Mouse (Mus musculus) midbrain, embryonic 15.5 days (tissue): ENCODE data around the gene Ercc6. TPM values are rescaled to one million over a fixed set of nuclear protein-coding genes. Genes with fewer than 3 reads are reported as not detected.
A peak's percentile ranks its signal among the peaks of the same experiment; 100 is the strongest.

ENCODE experiments used
- ATAC-seq: fragments of 200-750 bp; cut with Nextera tagmentation; replicated peaks from 2 replicates; pipeline ENCODE4 v1.8.0; 2017; ENCODE audit warnings: moderate TSS enrichment
- H3K27ac ChIP-seq: fragments of 300-500 bp; sonication (generic); 2 replicates; pipeline ENCODE4 v1.5.1; 2015; ENCODE audit warnings: mild to moderate bottlenecking, inconsistent platforms
- H3K27me3 ChIP-seq: fragments of 300-500 bp; sonication (generic); replicated peaks from 2 replicates; pipeline ENCODE4 v1.6.1; 2015; ENCODE audit warnings: inconsistent platforms
- H3K36me3 ChIP-seq: fragments of 300-500 bp; sonication (generic); replicated peaks from 2 replicates; pipeline ENCODE4 v1.6.1; 2015; ENCODE audit warnings: inconsistent platforms
- H3K4me1 ChIP-seq: fragments of 300-500 bp; sonication (generic); 2 replicates; pipeline ENCODE4 v1.6.1; 2015; ENCODE audit warnings: inconsistent platforms
- H3K4me2 ChIP-seq: fragments of 300-500 bp; sonication (generic); 2 replicates; pipeline ENCODE4 v1.6.1; 2015; ENCODE audit warnings: inconsistent platforms, mild to moderate bottlenecking, moderate library complexity
- H3K4me3 ChIP-seq: fragments of 300-500 bp; sonication (generic); 2 replicates; pipeline ENCODE4 v1.5.1; 2015; ENCODE audit warnings: mild to moderate bottlenecking, inconsistent platforms
- H3K9ac ChIP-seq: fragments of 300-500 bp; sonication (generic); 2 replicates; pipeline ENCODE4 v1.6.1; 2015; ENCODE audit warnings: mild to moderate bottlenecking, inconsistent platforms
- H3K9me3 ChIP-seq: fragments of 300-500 bp; sonication (generic); 2 replicates; pipeline ENCODE4 v1.6.1; 2016; ENCODE audit warnings: inconsistent platforms
- WGBS: fragments of 180-500 bp; shearing (Covaris S2); methylation state at CpG from one replicate; pipeline ENCODE4 v1.1.7; 2015; ENCODE audit warnings: mixed read lengths; 5-methylcytosine and 5-hydroxymethylcytosine counted together
- polyA plus RNA-seq: library from polyadenylated mRNA; unstranded; fragments of >200 nt; fragmentation: Nextera tagmentation; extraction: Ambion mirVana; gene quantifications from 2 replicates; pipeline ENCODE4 v1.2.1, GENCODE M21; 2015

Gene Ercc6
- polyA plus RNA-seq, 1 experiment from 2014 or later: 33.3 TPM

- 88% methylated on average over 1 of the region's 1 CpGs for WGBS
- Histone ChIP-seq H3K4me2 (no peak overlapping the region), H3K4me3 (no peak overlapping the region), H3K36me3 (peaks cover 17% of the 10 kb centered on the region), H3K9ac (no peak overlapping the region), H3K4me1 (no peaks in the 10 kb centered on the region), H3K9me3 (no peaks in the 10 kb centered on the region), H3K27ac (no peak overlapping the region), H3K27me3 (no peaks in the 10 kb centered on the region)
- ATAC-seq: no peak
These were observed 10.8 kb downstream of the Ercc6 start for GRCm38 (mm10) chr14:32524071-32524470.

GRCm38 (mm10) chr14:32525996-32526705 lies 12.8 kb downstream of the Ercc6 start:
- Histone ChIP-seq H3K27ac (no peak overlapping the region), H3K9ac (no peak overlapping the region), H3K27me3 (no peaks in the 10 kb centered on the region), H3K36me3 (peaks cover 13% of the 10 kb centered on the region; the same call in 1 of the 2 replicates), H3K4me3 (no peak overlapping the region), H3K9me3 (no peaks in the 10 kb centered on the region), H3K4me2 (no peak overlapping the region), H3K4me1 (no peaks in the 10 kb centered on the region; the same call in 1 of the 2 replicates)
- 77% methylated on average over 14 of the region's 14 CpGs for WGBS
- ATAC-seq: no peak

GRCm38 (mm10) chr14:32527211-32527610 lies 13.9 kb downstream of the Ercc6 start:
- no peak overlapping the region for H3K4me2 ChIP-seq
- ATAC-seq: no peak
- no peaks in the 10 kb centered on the region for H3K27me3 ChIP-seq
- no peak overlapping the region for H3K4me3 ChIP-seq
- no peaks in the 10 kb centered on the region for H3K9me3 ChIP-seq
- peaks cover 7% of the 10 kb centered on the region for H3K4me1 ChIP-seq
- no peak overlapping the region for H3K9ac ChIP-seq
- H3K36me3 ChIP-seq: peaks cover 13% of the 10 kb centered on the region; the same call in 1 of the 2 replicates
- WGBS: 96% methylated on average over 9 of the region's 9 CpGs
- no peak overlapping the region for H3K27ac ChIP-seq

- Histone ChIP-seq H3K9ac (no peak overlapping the region), H3K4me2 (no peak overlapping the region), H3K36me3 (peaks cover 10% of the 10 kb centered on the region; the same call in 1 of the 2 replicates), H3K4me1 (peaks cover 12% of the 10 kb centered on the region), H3K9me3 (no peaks in the 10 kb centered on the region), H3K27me3 (no peaks in the 10 kb centered on the region), H3K4me3 (no peak overlapping the region), H3K27ac (no peak overlapping the region)
- WGBS: 88% methylated on average over 7 of the region's 7 CpGs
- no peak for ATAC-seq
These were observed 15.7 kb downstream of the Ercc6 start for GRCm38 (mm10) chr14:32529036-32529435.

- H3K4me2 ChIP-seq: no peak overlapping the region
- peaks cover 12% of the 10 kb centered on the region for H3K4me1 ChIP-seq
- peak; percentile 37; the same call in 1 of the 2 replicates for ATAC-seq
These were observed 17.6 kb downstream of the Ercc6 start for GRCm38 (mm10) chr14:32530896-32531295.

GRCm38 (mm10) chr14:32531371-32531770 lies 18.1 kb downstream of the Ercc6 start:
- H3K27ac ChIP-seq: no peak overlapping the region
- H3K9ac ChIP-seq: no peak overlapping the region
- peaks cover 12% of the 10 kb centered on the region for H3K4me1 ChIP-seq
- WGBS: 85% methylated on average over 3 of the region's 3 CpGs
- no peak overlapping the region for H3K4me2 ChIP-seq
- no peak overlapping the region for H3K4me3 ChIP-seq
- no peaks in the 10 kb centered on the region for H3K27me3 ChIP-seq
- no peaks in the 10 kb centered on the region for H3K9me3 ChIP-seq
- H3K36me3 ChIP-seq: peaks cover 12% of the 10 kb centered on the region; the same call in 1 of the 2 replicates
- peak; percentile 21; the same call in 1 of the 2 replicates for ATAC-seq

More at GRCm38 (mm10) chr14:32530896-32531295, 17.6 kb downstream of the Ercc6 start:
- Histone ChIP-seq H3K4me3 (no peak overlapping the region), H3K36me3 (peaks cover 12% of the 10 kb centered on the region; the same call in 1 of the 2 replicates), H3K27ac (no peak overlapping the region), H3K9ac (no peak overlapping the region), H3K27me3 (no peaks in the 10 kb centered on the region), H3K9me3 (no peaks in the 10 kb centered on the region)
- WGBS: 7% methylated on average over 2 of the region's 2 CpGs

- no peak for ATAC-seq
- no peak overlapping the region for H3K4me3 ChIP-seq
- no peaks in the 10 kb centered on the region for H3K27me3 ChIP-seq
- H3K9me3 ChIP-seq: no peaks in the 10 kb centered on the region
- 68% methylated on average over 7 of the region's 7 CpGs for WGBS
- H3K9ac ChIP-seq: 0 out of 2 replicates have a peak overlapping the region, but pooled peaks have one; percentile 12
- no peak overlapping the region for H3K4me2 ChIP-seq
- 0 out of 2 replicates have a peak, but pooled peaks cover 6% of the 10 kb centered on the region for H3K36me3 ChIP-seq
- 0 out of 2 replicates have a peak overlapping the region, but pooled peaks have one; percentile 38 for H3K27ac ChIP-seq
- H3K4me1 ChIP-seq: peaks cover 12% of the 10 kb centered on the region
These were observed 19.2 kb downstream of the Ercc6 start for GRCm38 (mm10) chr14:32532381-32533147.

GRCm38 (mm10) chr14:32533148-32533520 lies 19.8 kb downstream of the Ercc6 start:
- Histone ChIP-seq H3K9me3 (no peaks in the 10 kb centered on the region), H3K36me3 (0 out of 2 replicates have a peak, but pooled peaks cover 6% of the 10 kb centered on the region), H3K4me1 (peaks cover 12% of the 10 kb centered on the region), H3K9ac (no peak overlapping the region), H3K27me3 (no peaks in the 10 kb centered on the region), H3K4me3 (no peak overlapping the region), H3K27ac (no peak overlapping the region), H3K4me2 (no peak overlapping the region)
- ATAC-seq: no peak
- 80% methylated on average over 3 of the region's 3 CpGs for WGBS

GRCm38 (mm10) chr14:32533656-32534055 lies 20.3 kb downstream of the Ercc6 start:
- H3K4me3 ChIP-seq: no peak overlapping the region

GRCm38 (mm10) chr14:32534137-32534536 lies 20.8 kb downstream of the Ercc6 start:
- H3K4me2 ChIP-seq: no peak overlapping the region
- 70% methylated on average over 5 of the region's 5 CpGs for WGBS
- H3K9ac ChIP-seq: no peak overlapping the region
- H3K4me1 ChIP-seq: peaks cover 12% of the 10 kb centered on the region
- no peaks in the 10 kb centered on the region for H3K27me3 ChIP-seq
- no peaks in the 10 kb centered on the region for H3K9me3 ChIP-seq
- 0 out of 2 replicates have a peak, but pooled peaks cover 2% of the 10 kb centered on the region for H3K36me3 ChIP-seq
- H3K27ac ChIP-seq: no peak overlapping the region
- no peak for ATAC-seq
- no peak overlapping the region for H3K4me3 ChIP-seq

More at GRCm38 (mm10) chr14:32533656-32534055, 20.3 kb downstream of the Ercc6 start:
- H3K27ac ChIP-seq: no peak overlapping the region
- 89% methylated on average over 4 of the region's 4 CpGs for WGBS
- no peaks in the 10 kb centered on the region for H3K27me3 ChIP-seq
- no peak overlapping the region for H3K9ac ChIP-seq
- no peaks in the 10 kb centered on the region for H3K9me3 ChIP-seq
- H3K4me2 ChIP-seq: no peak overlapping the region
- H3K4me1 ChIP-seq: peaks cover 12% of the 10 kb centered on the region
- 0 out of 2 replicates have a peak, but pooled peaks cover 6% of the 10 kb centered on the region for H3K36me3 ChIP-seq
- ATAC-seq: no peak

GRCm38 (mm10) chr14:32536763-32537162 lies 23.4 kb downstream of the Ercc6 start:
- WGBS: 79% methylated on average over 9 of the region's 9 CpGs
- H3K36me3 ChIP-seq: 0 out of 2 replicates have a peak, but pooled peaks cover 2% of the 10 kb centered on the region
- no peaks in the 10 kb centered on the region for H3K9me3 ChIP-seq
- no peak overlapping the region for H3K4me2 ChIP-seq
- no peak for ATAC-seq
- H3K4me1 ChIP-seq: peaks cover 10% of the 10 kb centered on the region
- H3K9ac ChIP-seq: no peak overlapping the region
- no peaks in the 10 kb centered on the region for H3K27me3 ChIP-seq
- H3K27ac ChIP-seq: no peak overlapping the region
- no peak overlapping the region for H3K4me3 ChIP-seq

- Histone ChIP-seq H3K4me2 (no peak overlapping the region), H3K9ac (no peak overlapping the region), H3K9me3 (no peaks in the 10 kb centered on the region), H3K36me3 (0 out of 2 replicates have a peak, but pooled peaks cover 7% of the 10 kb centered on the region), H3K27me3 (no peaks in the 10 kb centered on the region), H3K27ac (no peak overlapping the region), H3K4me1 (peaks cover 4% of the 10 kb centered on the region), H3K4me3 (no peak overlapping the region)
- no peak for ATAC-seq
- WGBS: 88% methylated on average over 1 of the region's 1 CpGs
These were observed 24.8 kb downstream of the Ercc6 start for GRCm38 (mm10) chr14:32538115-32538514.
